Mouse (Mus musculus): ENCODE data around the gene Rtl5.

- TF ChIP-seq CTCF (IDR thresholded peaks at IDR 0.05; ENCODE audit: low read depth, low read length) = no peak
- TF ChIP-seq POLR2A (IDR thresholded peaks at IDR 0.05; ENCODE audit: extremely low read depth, insufficient read depth, low read length) = no peak
These were observed at the start of gene Rtl5 for GRCm38 (mm10) chrX:102070591-102071471.
